Mouse (Mus musculus): Measurements from ENCODE around the gene Gpr6. TPM values are rescaled to one million over a fixed set of nuclear protein-coding genes. Genes with fewer than 3 reads are reported as not detected.

Gpr6 gene
- total RNA-seq, 2 experiments from 2014 or later, result not detected

Other genes starting within 250 kb of the Gpr6 start
- 79.0 and 83.3 TPM in 2 replicates for gene Cdc40, start 189.0 kb downstream of the Gpr6 start, total RNA-seq (2015)
- 37.7 and 39.5 TPM in 2 replicates for gene Cdc40, start 189.0 kb downstream of the Gpr6 start, total RNA-seq (2017)
- gene Wasf1, start 188.8 kb downstream of the Gpr6 start, total RNA-seq (2015), result 0.32 TPM in 1 of 2 replicates, not detected in the other
- not detected in 2 replicates for gene Wasf1, start 188.8 kb downstream of the Gpr6 start, total RNA-seq (2017)
- gene Fig4, start 231.0 kb upstream of the Gpr6 start, total RNA-seq (2015), result 25.7 and 25.9 TPM in 2 replicates
- gene Fig4, start 231.0 kb upstream of the Gpr6 start, total RNA-seq (2017), result 30.9 and 32.1 TPM in 2 replicates
- not detected in 2 replicates for gene Ak9, start 231.7 kb upstream of the Gpr6 start, total RNA-seq (2015)
- 0.07 TPM in 1 of 2 replicates, not detected in the other for gene Ak9, start 231.7 kb upstream of the Gpr6 start, total RNA-seq (2017)

Data from megakaryocyte, adult 5-6 weeks (primary cell).